Mouse (Mus musculus) heart, embryonic 13.5 days (tissue): ENCODE data around the gene Triap1. TPM values are rescaled to one million over a fixed set of nuclear protein-coding genes. Genes with fewer than 3 reads are reported as not detected.
A peak's percentile ranks its signal among the peaks of the same experiment; 100 is the strongest.

Source experiments
- ATAC-seq: fragments of 200-750 bp; cut with Nextera tagmentation; 2 replicates; pipeline ENCODE4 v1.8.0; 2017; ENCODE audit warnings: moderate TSS enrichment; ENCODE audit not compliant: insufficient number of reproducible peaks, low FRiP score, low TSS enrichment; ENCODE audit errors: extremely low read depth
- H3K27ac ChIP-seq: fragments of 300-500 bp; sonication (generic); replicated peaks from 2 replicates; pipeline ENCODE4 v1.5.1; 2015; ENCODE audit warnings: moderate library complexity, mild to moderate bottlenecking, inconsistent platforms
- H3K27me3 ChIP-seq: fragments of 300-500 bp; sonication (generic); replicated peaks from 2 replicates; pipeline ENCODE4 v1.6.1; 2015; ENCODE audit warnings: mild to moderate bottlenecking, inconsistent platforms
- H3K36me3 ChIP-seq: fragments of 300-500 bp; sonication (generic); 2 replicates; pipeline ENCODE4 v1.6.1; 2015; ENCODE audit warnings: mild to moderate bottlenecking, inconsistent platforms
- H3K4me1 ChIP-seq: fragments of 300-500 bp; sonication (generic); 2 replicates; pipeline ENCODE4 v1.6.1; 2015; ENCODE audit warnings: inconsistent platforms
- H3K4me2 ChIP-seq: fragments of 300-500 bp; sonication (generic); 2 replicates; pipeline ENCODE4 v1.6.1; 2015; ENCODE audit warnings: inconsistent platforms, mild to moderate bottlenecking, moderate library complexity
- H3K4me3 ChIP-seq: fragments of 300-500 bp; sonication (generic); 2 replicates; pipeline ENCODE4 v1.5.1; 2015; ENCODE audit warnings: moderate library complexity, mild to moderate bottlenecking, inconsistent platforms
- H3K9ac ChIP-seq: fragments of 300-500 bp; sonication (generic); 2 replicates; pipeline ENCODE4 v1.6.1; 2015; ENCODE audit warnings: inconsistent platforms, mild to moderate bottlenecking, moderate library complexity
- H3K9me3 ChIP-seq: fragments of 300-500 bp; sonication (generic); 2 replicates; pipeline ENCODE4 v1.6.1; 2016; ENCODE audit warnings: inconsistent platforms
- WGBS: fragments of 180-500 bp; shearing (Covaris S2); methylation state at CpG from one replicate; pipeline ENCODE4 v1.1.7; 2015; ENCODE audit warnings: mixed read lengths; 5-methylcytosine and 5-hydroxymethylcytosine counted together
- polyA plus RNA-seq: library from polyadenylated mRNA; unstranded; fragments of >200 nt; fragmentation: Nextera tagmentation; extraction: Ambion mirVana; gene quantifications from 2 replicates; pipeline ENCODE4 v1.2.1, GENCODE M21; 2015

The Triap1 gene
- polyA plus RNA-seq, 1 experiment from 2014 or later: 42.4 TPM

GRCm38 (mm10) chr5:115341314-115342165 is 515 bp downstream of the Triap1 start:
- Histone ChIP-seq H3K9ac (peak overlapping the region; percentile 92), H3K4me2 (peak overlapping the region; percentile 75), H3K4me1 (peaks cover 30% of the 10 kb centered on the region), H3K9me3 (no peaks in the 10 kb centered on the region), H3K36me3 (peaks cover 53% of the 10 kb centered on the region), H3K27me3 (no peaks in the 10 kb centered on the region), H3K4me3 (peak overlapping the region; percentile 94), H3K27ac (peak overlapping the region; percentile 82)
- peak; percentile 22; the same call in 1 of the 2 replicates for ATAC-seq
- whole genome bisulfite sequencing: 10% methylated on average over 36 of the region's 36 CpGs

GRCm38 (mm10) chr5:115347564-115347963 is 6.5 kb downstream of the Triap1 start:
- Histone ChIP-seq H3K9ac (peak overlapping the region; percentile 94), H3K4me1 (peaks cover 27% of the 10 kb centered on the region), H3K27me3 (no peaks in the 10 kb centered on the region), H3K4me3 (peak overlapping the region; percentile 83), H3K9me3 (no peaks in the 10 kb centered on the region; the same call in 1 of the 2 replicates), H3K27ac (peak overlapping the region; percentile 73; the same call in 1 of the 2 replicates), H3K36me3 (peaks cover 47% of the 10 kb centered on the region), H3K4me2 (peak overlapping the region; percentile 90)
- WGBS: under 1% methylated on average over 5 of the region's 5 CpGs
- ATAC-seq: no peak

- peak within 1 kb of the TSS; percentile 94 for H3K9ac ChIP-seq
- H3K27ac ChIP-seq: peak within 1 kb of the TSS; percentile 83
- peak; percentile 92 for ATAC-seq
- H3K4me3 ChIP-seq: peak within 1 kb of the TSS; percentile 83
- H3K9me3 ChIP-seq: no peaks in the 10 kb centered on the region; the same call in 1 of the 2 replicates
- peaks cover 36% of the 10 kb centered on the region for H3K36me3 ChIP-seq
- no peaks in the 10 kb centered on the region for H3K27me3 ChIP-seq
- H3K4me1 ChIP-seq: peaks cover 25% of the 10 kb centered on the region
- H3K4me2 ChIP-seq: peak within 1 kb of the TSS; percentile 90
- WGBS: under 1% methylated on average over 74 of the region's 74 CpGs
Observed at GRCm38 (mm10) chr5:115348546-115349224, 7.7 kb downstream of the Triap1 start, which contains the start of gene Cox6a1. Gene Cox6a1, minus strand, starts transcription at chr5:115348981.

- ATAC-seq: no peak
- H3K27ac ChIP-seq: peak overlapping the region; percentile 83
Observed at GRCm38 (mm10) chr5:115349225-115349555, 8.2 kb downstream of the Triap1 start.

DNA sequence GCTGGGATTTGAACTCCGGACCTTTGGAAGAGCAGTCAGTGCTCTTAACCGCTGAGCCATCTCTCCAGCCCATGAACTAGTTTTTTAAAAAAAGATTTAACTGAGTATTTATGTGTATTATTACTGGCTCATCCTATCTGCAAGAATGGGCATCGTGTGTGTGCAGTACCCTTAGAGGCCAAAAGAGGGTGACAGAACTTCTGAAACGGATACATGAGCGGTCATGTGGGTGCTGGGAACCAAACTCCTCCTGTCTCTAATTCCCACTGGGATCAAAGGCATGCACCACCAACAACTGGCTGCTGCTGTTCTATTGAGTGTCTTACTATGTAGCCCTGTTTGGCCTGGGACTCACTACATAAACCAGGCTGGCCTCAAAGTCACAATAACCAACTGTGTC is 10.3 kb downstream of the Triap1 start:
- ATAC-seq: no peak
- no peak overlapping the region for H3K4me3 ChIP-seq
- no peak overlapping the region for H3K27ac ChIP-seq
- peaks cover 9% of the 10 kb centered on the region for H3K36me3 ChIP-seq
- 71% methylated on average over 5 of the region's 5 CpGs for WGBS
- peaks cover 7% of the 10 kb centered on the region; the same call in 1 of the 2 replicates for H3K27me3 ChIP-seq
- peaks cover 21% of the 10 kb centered on the region for H3K4me1 ChIP-seq
- H3K9ac ChIP-seq: no peak overlapping the region
- no peak overlapping the region for H3K4me2 ChIP-seq
- H3K9me3 ChIP-seq: no peaks in the 10 kb centered on the region; the same call in 1 of the 2 replicates

More at GRCm38 (mm10) chr5:115349225-115349555, 8.2 kb downstream of the Triap1 start:
- H3K9ac ChIP-seq: peak overlapping the region; percentile 86
- no peaks in the 10 kb centered on the region for H3K27me3 ChIP-seq
- H3K9me3 ChIP-seq: no peaks in the 10 kb centered on the region; the same call in 1 of the 2 replicates
- H3K4me1 ChIP-seq: peaks cover 25% of the 10 kb centered on the region
- under 1% methylated on average over 18 of the region's 18 CpGs for WGBS
- H3K4me2 ChIP-seq: peak overlapping the region; percentile 88
- peak overlapping the region; percentile 83 for H3K4me3 ChIP-seq
- peaks cover 31% of the 10 kb centered on the region for H3K36me3 ChIP-seq

- no peak for ATAC-seq
- Histone ChIP-seq H3K27me3 (peaks cover 7% of the 10 kb centered on the region; the same call in 1 of the 2 replicates), H3K27ac (no peak overlapping the region), H3K9ac (no peak overlapping the region), H3K4me1 (no peaks in the 10 kb centered on the region), H3K4me3 (no peak overlapping the region), H3K9me3 (no peaks in the 10 kb centered on the region; the same call in 1 of the 2 replicates), H3K4me2 (no peak overlapping the region), H3K36me3 (no peaks in the 10 kb centered on the region)
- WGBS: 49% methylated on average over 13 of the region's 13 CpGs
Observed at GRCm38 (mm10) chr5:115355070-115355469, 14.0 kb downstream of the Triap1 start.

DNA sequence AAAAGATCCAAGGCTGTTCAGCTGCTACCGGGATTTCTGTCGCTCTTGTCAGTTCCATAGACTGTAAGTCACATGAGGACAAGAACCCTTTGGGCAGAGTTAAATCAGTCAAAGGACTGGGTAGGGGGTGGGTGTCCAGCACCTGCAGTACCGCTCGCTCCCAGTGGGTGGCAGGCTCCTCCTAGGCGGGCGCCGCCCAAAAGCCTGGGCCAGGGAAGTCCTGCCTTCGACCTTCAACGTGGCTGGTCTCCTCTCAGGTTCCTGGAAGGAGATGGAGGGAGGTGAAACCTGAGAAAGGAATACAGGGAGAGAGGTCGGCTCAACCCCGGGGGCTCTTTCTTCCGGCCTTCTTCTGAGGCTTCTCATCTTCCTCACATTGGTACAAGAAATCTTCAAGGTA is 17.8 kb downstream of the Triap1 start:
- Histone ChIP-seq H3K9ac (no peak overlapping the region), H3K36me3 (no peaks in the 10 kb centered on the region), H3K4me1 (no peaks in the 10 kb centered on the region), H3K4me2 (peak overlapping the region; percentile 35), H3K4me3 (no peak overlapping the region), H3K27ac (no peak overlapping the region), H3K27me3 (peaks cover 17% of the 10 kb centered on the region), H3K9me3 (no peaks in the 10 kb centered on the region)
- 3% methylated on average over 12 of the region's 12 CpGs for WGBS
- no peak; the same call in 1 of the 2 replicates for ATAC-seq

DNA sequence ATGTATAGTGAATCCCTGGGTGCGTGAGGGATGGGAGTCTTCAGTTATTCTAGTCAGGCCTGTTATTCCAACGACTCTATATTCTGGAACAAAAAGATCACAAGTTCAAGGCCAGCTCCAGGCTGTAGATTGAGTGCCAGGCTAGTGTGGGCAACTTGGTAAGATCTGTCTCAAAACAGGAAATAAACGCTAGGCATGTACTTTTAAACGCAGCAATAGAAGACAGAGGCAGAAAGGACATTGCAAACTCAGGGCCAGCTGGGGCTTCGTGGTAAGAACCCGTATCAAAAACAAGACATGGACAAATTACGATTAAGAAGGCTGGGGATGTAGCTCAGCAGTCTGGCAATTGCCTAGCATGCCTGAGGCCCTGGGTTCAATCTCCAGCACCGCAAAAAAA is 18.4 kb downstream of the Triap1 start:
- no peak overlapping the region for H3K4me2 ChIP-seq
- H3K9me3 ChIP-seq: no peaks in the 10 kb centered on the region
- H3K36me3 ChIP-seq: no peaks in the 10 kb centered on the region
- WGBS: 82% methylated on average over 8 of the region's 8 CpGs
- ATAC-seq: no peak
- H3K27ac ChIP-seq: no peak overlapping the region
- peaks cover 17% of the 10 kb centered on the region for H3K27me3 ChIP-seq
- no peak overlapping the region for H3K4me3 ChIP-seq
- H3K4me1 ChIP-seq: no peaks in the 10 kb centered on the region
- H3K9ac ChIP-seq: no peak overlapping the region

- Histone ChIP-seq H3K9me3 (no peaks in the 10 kb centered on the region), H3K4me3 (no peak overlapping the region), H3K36me3 (no peaks in the 10 kb centered on the region), H3K27me3 (peaks cover 17% of the 10 kb centered on the region), H3K27ac (no peak overlapping the region), H3K9ac (no peak overlapping the region), H3K4me1 (no peaks in the 10 kb centered on the region), H3K4me2 (no peak overlapping the region)
- ATAC-seq: no peak
- WGBS: 54% methylated on average over 5 of the region's 5 CpGs
Observed at GRCm38 (mm10) chr5:115359851-115360372, 18.9 kb downstream of the Triap1 start.

DNA sequence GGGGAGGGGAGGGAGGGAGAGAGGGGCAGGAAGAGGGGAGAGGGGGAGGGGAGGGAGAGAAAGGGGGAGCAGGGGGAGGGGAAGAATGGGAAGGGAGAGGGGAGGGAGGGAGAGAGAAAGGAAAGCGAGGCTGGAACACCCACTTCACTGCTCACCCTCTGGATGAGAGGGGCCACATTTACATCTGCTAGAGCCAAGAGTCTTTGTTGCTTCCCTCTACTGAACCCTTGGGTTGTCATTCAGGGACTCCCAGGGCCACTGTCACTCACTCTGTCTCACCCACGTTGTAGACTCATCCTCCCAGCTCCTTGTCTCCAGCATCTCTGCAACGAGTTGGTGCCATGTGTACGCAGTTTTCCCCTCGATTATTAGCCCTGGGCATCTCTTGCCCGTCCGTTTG is 21.2 kb downstream of the Triap1 start:
- Histone ChIP-seq H3K27me3 (peaks cover 10% of the 10 kb centered on the region), H3K36me3 (no peaks in the 10 kb centered on the region), H3K4me1 (no peaks in the 10 kb centered on the region), H3K4me2 (no peak overlapping the region), H3K9me3 (no peaks in the 10 kb centered on the region), H3K27ac (no peak overlapping the region), H3K9ac (no peak overlapping the region), H3K4me3 (no peak overlapping the region)
- WGBS: 18% methylated on average over 7 of the region's 7 CpGs
- ATAC-seq: no peak
